Mouse (Mus musculus) bone marrow, adult 2 months (tissue): ENCODE measurements around the gene Akap17b. TPM values are rescaled to one million over a fixed set of nuclear protein-coding genes. Genes with fewer than 3 reads are reported as not detected.
A peak's percentile ranks its signal among the peaks of the same experiment; 100 is the strongest.

Experiments used
- H3K27ac ChIP-seq: fragments of 200-500 bp; 2 replicates; pipeline ENCODE4 v1.5.1; 2012; ENCODE audit warnings: low read depth, mild to moderate bottlenecking, control low read depth, inconsistent platforms, low read length; ENCODE audit not compliant: control insufficient read depth, poor library complexity, insufficient read depth
- H3K4me1 ChIP-seq: fragments of 200-500 bp; 2 replicates; pipeline ENCODE4 v1.6.1; 2011; ENCODE audit warnings: low read length; ENCODE audit not compliant: control insufficient read depth, insufficient read depth
- H3K4me3 ChIP-seq: fragments of 200-500 bp; replicated peaks from 2 replicates; pipeline ENCODE3; 2011; ENCODE audit warnings: mild to moderate bottlenecking, low read depth, low read length, control low read depth; ENCODE audit not compliant: control insufficient read depth
- CTCF ChIP-seq: fragments of 200-500 bp; IDR thresholded peaks from 2 replicates; pipeline ENCODE4 v1.5.1; 2011; ENCODE audit warnings: low read length, control low read depth; ENCODE audit not compliant: control insufficient read depth, insufficient read depth
- POLR2A ChIP-seq: fragments of 200-500 bp; IDR thresholded peaks from 2 replicates; pipeline ENCODE4 v1.6.1; 2011; ENCODE audit warnings: low read depth, mild to moderate bottlenecking, control low read depth, low read length, borderline replicate concordance; ENCODE audit not compliant: control insufficient read depth
- WGBS: fragments of 180-500 bp; shearing (Covaris S2); methylation state at CpG from one replicate; pipeline ENCODE4 v1.1.7; 2018; 5-methylcytosine and 5-hydroxymethylcytosine counted together
- polyA plus RNA-seq: library from polyadenylated mRNA; stranded (reverse); fragments of >200 nt; gene quantifications from 2 replicates; pipeline ENCODE4 v1.2.4, GENCODE M21; 2011; ENCODE audit warnings: low replicate concordance; ENCODE audit not compliant: missing spikeins, insufficient read depth, insufficient read length

Gene Akap17b
- polyA plus RNA-seq: 1.5 and 1.6 TPM in 2 replicates

DNA sequence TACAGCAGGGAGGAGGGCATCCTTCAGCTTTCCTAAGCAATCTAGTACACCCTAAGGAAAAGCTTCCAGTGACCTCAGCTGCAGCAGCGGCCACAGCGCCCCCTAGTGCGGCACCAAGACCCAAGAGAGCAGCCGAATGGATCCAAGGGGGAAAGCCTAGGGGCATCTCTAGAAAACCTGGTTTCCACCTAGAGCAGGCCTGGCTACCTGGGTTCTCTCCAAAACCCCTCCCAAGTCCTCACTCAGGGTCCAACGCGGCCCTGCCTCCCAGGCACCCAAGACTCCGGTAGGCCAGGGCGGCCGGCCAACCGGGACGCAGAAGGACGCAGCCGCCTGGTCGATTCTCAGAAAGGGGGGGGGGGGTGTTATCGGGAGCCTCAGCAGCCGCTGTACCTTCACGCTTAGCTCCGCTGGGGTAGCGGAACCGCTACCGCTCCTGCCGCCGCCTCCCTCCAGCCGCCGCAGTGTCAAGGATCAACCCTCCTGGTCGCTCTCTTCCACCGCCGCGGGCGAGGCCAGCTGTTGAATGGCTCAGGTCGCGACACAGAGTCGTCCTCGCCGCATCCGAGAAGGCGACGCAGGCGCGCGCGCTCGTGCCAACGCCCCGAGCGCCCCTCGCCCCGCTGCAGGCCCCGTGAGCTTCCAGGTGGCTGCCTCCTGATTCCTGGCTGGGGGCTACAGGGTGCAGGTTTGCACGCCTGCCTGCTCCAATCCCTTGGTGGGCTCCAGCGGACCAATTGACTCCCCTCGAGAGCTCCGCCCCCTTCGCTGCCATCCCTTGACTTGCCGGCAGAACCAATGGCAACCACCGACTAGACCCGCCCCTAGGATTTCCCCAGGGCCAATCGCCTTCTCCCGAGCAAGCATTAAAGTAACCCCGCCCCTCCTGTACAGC is at the start of gene Akap17b:
Gene Akap17b (minus strand): TSS at position 739 of the 895 bp plus-strand sequence.
- whole genome bisulfite sequencing: 17% methylated on average over 60 of the region's 60 CpGs
- Histone ChIP-seq H3K4me3 (peak within 1 kb of the TSS; percentile 76), H3K27ac (peak within 1 kb of the TSS; percentile 63; the same call in 1 of the 2 replicates), H3K4me1 (no peaks in the 10 kb centered on the region)
- peak; percentile 51; the same call in 1 of the 2 replicates for TF ChIP-seq CTCF
- TF ChIP-seq POLR2A: no peak

DNA sequence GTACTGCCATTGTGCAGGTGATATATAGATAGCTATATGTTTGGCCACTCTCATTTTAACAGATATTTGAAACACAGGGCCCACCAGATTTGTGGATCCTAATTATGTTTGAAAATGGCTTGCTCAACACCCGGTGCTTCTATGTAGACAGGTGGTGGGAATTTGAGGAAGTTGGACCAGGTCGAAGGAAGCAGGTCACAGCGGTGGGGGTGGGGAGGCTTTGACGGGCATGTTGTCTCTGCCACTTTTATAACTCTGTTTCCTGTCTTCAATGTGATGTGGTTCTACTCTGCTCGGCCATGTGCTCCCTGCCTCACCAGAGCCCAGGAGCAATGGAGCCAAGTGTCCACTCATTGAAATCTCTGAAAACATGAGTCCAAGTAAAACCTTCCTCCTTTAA is 46.2 kb upstream of the Akap17b start:
- 14% methylated on average over 5 of the region's 5 CpGs for WGBS
- TF ChIP-seq POLR2A: no peak
- TF ChIP-seq CTCF: no peak
- Histone ChIP-seq H3K4me3 (no peak overlapping the region), H3K4me1 (no peaks in the 10 kb centered on the region; the same call in 1 of the 2 replicates), H3K27ac (no peak overlapping the region)

DNA sequence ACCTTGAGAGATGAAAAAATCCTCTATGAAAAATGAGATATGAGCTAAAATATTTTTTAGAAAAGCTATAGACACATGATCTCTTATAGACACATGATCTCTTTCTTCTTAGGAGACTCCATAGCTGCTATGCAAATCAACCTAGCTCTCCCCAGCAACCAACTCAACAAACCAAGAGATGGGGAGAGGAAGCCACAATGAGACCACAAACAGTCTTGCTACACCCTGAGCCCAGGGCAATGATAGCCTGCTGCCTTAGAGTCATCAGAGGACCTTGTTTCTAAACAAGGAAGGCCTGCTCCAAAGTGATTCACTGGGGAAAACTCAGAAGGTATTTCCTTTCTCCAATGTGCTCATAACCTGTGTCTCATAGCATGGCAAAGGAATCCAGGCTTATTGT is 44.5 kb upstream of the Akap17b start:
- no peak for TF ChIP-seq POLR2A
- TF ChIP-seq CTCF: no peak
- no peak overlapping the region for H3K4me3 ChIP-seq
- H3K4me1 ChIP-seq: no peaks in the 10 kb centered on the region; the same call in 1 of the 2 replicates
- no peak overlapping the region for H3K27ac ChIP-seq

DNA sequence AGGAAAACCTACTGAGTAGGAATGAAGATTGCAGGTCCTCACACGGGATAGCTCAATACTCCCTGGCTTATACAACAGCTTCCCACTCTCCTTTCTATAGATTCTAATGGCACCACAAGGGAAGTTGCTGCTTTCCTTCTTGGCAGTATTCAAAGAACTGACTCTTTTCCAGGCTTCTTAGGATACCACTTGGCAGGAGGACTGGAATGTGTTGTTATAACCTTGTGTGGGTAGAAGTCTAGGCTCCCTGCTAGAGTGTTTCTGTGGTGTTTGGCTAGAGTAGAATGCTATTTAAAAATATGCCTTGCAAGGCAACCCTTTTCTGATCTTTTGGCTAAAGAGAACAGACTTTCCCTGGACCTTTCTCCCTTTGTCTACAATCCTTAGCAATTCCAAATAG is 31.6 kb upstream of the Akap17b start:
- Histone ChIP-seq H3K4me1 (no peaks in the 10 kb centered on the region), H3K4me3 (no peak overlapping the region), H3K27ac (no peak overlapping the region)
- no peak for TF ChIP-seq POLR2A
- TF ChIP-seq CTCF: no peak
- WGBS: 58% methylated on average over 1 of the region's 1 CpGs

DNA sequence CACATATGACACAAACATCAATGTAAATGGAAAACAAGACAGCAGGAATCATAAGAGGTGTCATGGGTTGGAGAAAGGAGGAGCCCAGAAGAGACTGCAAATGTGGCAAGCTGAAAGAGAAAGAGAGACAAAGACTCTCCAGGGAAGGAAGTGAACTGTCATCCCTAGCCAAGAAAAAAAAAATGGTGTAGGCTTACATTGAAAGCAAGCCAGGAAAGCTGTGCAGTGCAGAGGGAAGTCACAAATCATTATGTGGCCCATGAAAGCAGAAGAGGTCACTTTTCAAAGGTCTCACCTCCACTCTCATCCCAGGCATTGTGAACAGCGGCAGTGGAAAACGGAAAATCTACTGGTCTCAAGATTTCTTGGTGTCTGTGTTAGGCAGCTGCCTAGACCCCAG is 27.5 kb upstream of the Akap17b start:
- 10% methylated on average over 2 of the region's 2 CpGs for WGBS
- no peak for TF ChIP-seq POLR2A

DNA sequence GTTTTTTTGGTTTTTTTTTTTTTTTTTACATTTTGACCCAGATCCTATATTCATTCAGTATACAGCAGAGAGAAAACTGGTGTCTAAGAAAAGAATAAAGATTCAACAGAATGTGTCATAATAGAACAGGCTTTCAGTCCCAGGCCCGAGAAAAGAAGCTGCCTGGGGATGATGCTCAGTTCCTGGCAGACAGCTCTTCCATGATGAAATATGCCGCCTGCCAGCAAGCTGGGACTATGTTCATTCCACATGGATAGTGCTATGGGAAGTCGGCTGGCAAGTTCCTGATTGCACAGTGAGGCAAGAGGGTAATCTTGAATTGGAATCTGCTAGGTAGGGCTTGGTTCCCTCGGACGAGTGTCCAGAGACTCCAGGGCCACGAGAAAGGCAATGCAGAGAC is 5.1 kb downstream of the Akap17b start:
- no peak for TF ChIP-seq POLR2A
- TF ChIP-seq CTCF: no peak
- Histone ChIP-seq H3K4me3 (no peak overlapping the region), H3K4me1 (no peaks in the 10 kb centered on the region), H3K27ac (no peak overlapping the region)
- 79% methylated on average over 6 of the region's 6 CpGs for WGBS

More for the DNA sequence above, 27.5 kb upstream of the Akap17b start:
- Histone ChIP-seq H3K4me1 (no peaks in the 10 kb centered on the region), H3K4me3 (no peak overlapping the region), H3K27ac (no peak overlapping the region)

DNA sequence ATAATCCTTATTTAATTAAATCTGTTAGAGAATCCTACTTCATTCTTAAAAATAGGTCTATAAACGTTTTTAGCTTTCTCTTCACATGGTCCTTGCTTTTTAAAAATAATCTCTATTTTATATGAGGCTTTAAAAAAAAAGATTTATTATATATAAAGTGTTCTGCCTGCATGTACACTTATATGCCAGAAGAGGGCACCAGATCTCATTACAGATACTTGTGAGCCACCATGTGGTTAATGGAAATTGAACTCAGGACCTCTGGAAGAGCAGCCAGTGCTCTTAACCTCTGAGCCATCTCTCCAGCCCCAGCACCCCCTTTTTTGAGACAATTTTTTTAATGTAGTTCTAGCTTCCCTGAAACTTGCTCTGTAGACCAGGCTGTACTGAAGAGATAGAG is 14.4 kb downstream of the Akap17b start:
- H3K4me1 ChIP-seq: no peaks in the 10 kb centered on the region
- H3K4me3 ChIP-seq: no peak overlapping the region
- H3K27ac ChIP-seq: no peak overlapping the region
- WGBS: 2% methylated on average over 1 of the region's 1 CpGs
- TF ChIP-seq CTCF (no peak), POLR2A (no peak)

DNA sequence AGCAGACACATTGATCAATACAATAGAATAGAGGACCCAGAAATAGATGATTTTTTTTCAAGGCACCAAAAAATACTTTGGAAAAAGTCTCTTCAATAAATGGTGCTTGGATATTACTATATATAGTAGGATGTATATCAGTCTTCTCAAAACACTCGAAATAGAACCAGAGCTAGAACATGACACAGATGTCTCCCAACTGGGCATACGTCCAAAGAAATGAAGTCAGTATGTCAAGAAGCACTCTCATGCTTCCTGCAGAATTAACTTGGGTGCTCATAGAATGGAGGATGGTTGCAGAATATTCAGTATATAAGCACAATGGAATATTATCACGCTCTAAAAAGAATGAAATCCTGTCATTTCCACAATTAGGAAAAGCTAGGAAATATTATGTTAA is 17.1 kb downstream of the Akap17b start:
- no peak overlapping the region for H3K4me3 ChIP-seq
- H3K27ac ChIP-seq: no peak overlapping the region
- 62% methylated on average over 3 of the region's 3 CpGs for WGBS
- no peaks in the 10 kb centered on the region for H3K4me1 ChIP-seq
- TF ChIP-seq POLR2A (no peak), CTCF (no peak)
